Comparison of ENCODE assay signal across 7 mouse cellular contexts in the genomic region with DNA sequence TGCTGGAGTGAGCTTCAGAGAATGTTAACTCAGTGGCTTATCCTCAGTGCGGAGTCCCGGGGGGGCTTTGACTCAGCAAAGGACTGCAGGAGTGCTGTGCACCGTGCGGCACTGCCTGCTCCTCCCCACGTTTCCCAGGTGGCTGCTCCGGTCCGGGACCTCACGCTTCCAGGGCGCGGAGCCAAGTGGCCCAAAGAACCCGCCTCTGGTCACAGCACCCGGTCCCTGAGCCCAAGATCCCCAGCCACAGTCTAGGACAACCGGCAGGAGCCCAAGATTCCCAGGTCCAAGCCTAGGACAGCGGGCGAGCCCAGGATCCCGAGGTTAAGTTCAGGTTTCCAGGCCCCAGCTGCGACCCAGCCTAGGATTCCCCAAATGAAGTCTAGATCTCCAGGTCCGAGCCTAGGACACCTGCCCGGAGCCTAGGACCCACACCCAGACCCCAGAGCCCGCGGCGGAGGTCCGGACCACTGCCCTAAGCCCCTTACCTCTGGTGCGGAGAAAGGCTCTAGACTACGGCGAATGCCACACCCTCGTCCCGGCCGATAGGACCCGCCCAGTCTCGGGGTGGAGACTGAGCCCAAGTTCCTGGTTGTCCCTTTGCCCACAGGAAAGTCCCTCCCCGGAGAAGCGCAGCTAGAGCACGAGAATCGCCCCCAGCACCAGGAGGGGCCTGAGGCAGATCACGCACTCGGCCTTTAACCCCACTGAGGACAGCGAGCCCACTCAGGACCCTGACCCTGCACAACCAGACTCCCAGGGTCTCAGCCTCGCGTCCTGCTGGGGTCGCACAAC. TPM values are rescaled to one million over a fixed set of nuclear protein-coding genes. Genes with fewer than 3 reads are reported as not detected.
DNase-seq lines count a peak whose midpoint lies in the region; ATAC-seq and TF ChIP-seq lines count a peak whose summit lies in the region.

A gene (minus strand): TSS at position 564 of the 795 bp plus-strand sequence.

- no peaks in the 10 kb centered on the region; a peak in 2 of 4 replicates for H3K4me1 ChIP-seq in liver, embryonic 14.5 days (replicated peaks; ENCODE audit: control insufficient read depth in 2 of 2, insufficient read depth in 2 of 2, low read length in 1 of 2)
- H3K4me1 ChIP-seq in thymus, adult 2 months (replicated peaks; ENCODE audit: control insufficient read depth, insufficient read depth, low read length): peaks cover 16% of the 10 kb centered on the region

- POLR2A ChIA-PET in Patski (lab: Charles Lee): interaction anchor here (0.7 to 1.4 kb wide), 2 partner anchors 11 to 31 kb away, joined by 3 to 4 read pairs; no protein-coding TSS in a partner anchor

- intact Hi-C loops in gastrocnemius, postnatal 14 days (cut with DNase I; ENCODE audit: low total_unique reads): no loop called here

- H3K9me3 ChIP-seq in liver, embryonic 14.5 days (ENCODE audit: control insufficient read depth, low read length): no peaks in the 10 kb centered on the region

- ATAC-seq in Patski: peak; percentile 79
- ATAC-seq in liver, embryonic 14.5 days (ENCODE audit: insufficient read depth): peak; percentile 65; the same call in 1 of the 2 replicates

- under 1% methylated on average over 41 of the region's 41 CpGs for WGBS in liver, embryonic 14.5 days (ENCODE audit: insufficient replicate concordance)
- 1% methylated on average over 41 of the region's 41 CpGs for WGBS in thymus, adult 2 months

- no peak for TF ChIP-seq EP300 in liver, embryonic 14.5 days (IDR thresholded peaks at IDR 0.05; ENCODE audit: low read depth)

- TF ChIP-seq CTCF in Patski (IDR thresholded peaks at IDR 0.05): no peak
- no peak for TF ChIP-seq CTCF in liver, embryonic 14.5 days (IDR thresholded peaks at IDR 0.05; ENCODE audit: low read depth)
- no peak for TF ChIP-seq CTCF in thymus, adult 2 months (IDR thresholded peaks at IDR 0.05; ENCODE audit: borderline replicate concordance, control insufficient read depth, extremely low read depth, insufficient read depth, low read length, poor library complexity)

- no peaks in the 10 kb centered on the region for H3K27me3 ChIP-seq in Patski
- peaks cover 11% of the 10 kb centered on the region for H3K27me3 ChIP-seq in liver, embryonic 14.5 days (ENCODE audit: control insufficient read depth, insufficient read depth, low read length)
- H3K27me3 ChIP-seq in thymus, adult 2 months (ENCODE audit: control insufficient read depth, insufficient read depth, low read length): no peaks in the 10 kb centered on the region; the same call in 1 of the 2 replicates

- H3K36me3 ChIP-seq in liver, embryonic 14.5 days (replicated peaks; ENCODE audit: control insufficient read depth, insufficient read depth, low read depth): no peaks in the 10 kb centered on the region
- H3K36me3 ChIP-seq in thymus, adult 2 months (ENCODE audit: control insufficient read depth, insufficient read depth, low read length): no peaks in the 10 kb centered on the region

- DNase-seq in Patski (ENCODE audit: low read depth, low spot score): no peak
- peak; percentile 47 to 60 for DNase-seq in cerebellum, postnatal 10 days
- peak; percentile 86 for DNase-seq in gastrocnemius, postnatal 14 days
- peak; percentile 86 for DNase-seq in induced T-regulatory cell, adult 2 months (ENCODE audit: low read depth)
- DNase-seq in liver, embryonic 14.5 days (ENCODE audit: low read depth in 3 of 3, low spot score in 3 of 3): peak; percentile 35 to 41 (median 40)
- DNase-seq in natural killer cell, adult 2 months (ENCODE audit: low spot score in 2 of 2): peak; percentile 42 to 43
- peak; percentile 66 for DNase-seq in thymus, adult 2 months

- in situ Hi-C loops in Patski (cut with MboI; ENCODE audit: low pct_unique_long_range_greater_than_20kb): loop anchor here (5.0 kb wide), 1 partner anchor 41 kb away; no protein-coding TSS in a partner anchor

- no peak within 1 kb of the TSS for H3K27ac ChIP-seq in liver, embryonic 14.5 days
- H3K27ac ChIP-seq in thymus, adult 2 months (ENCODE audit: control insufficient read depth, insufficient read depth, low read length): no peak within 1 kb of the TSS

- no peak for TF ChIP-seq POLR2A in thymus, adult 2 months (IDR thresholded peaks at IDR 0.05; ENCODE audit: control insufficient read depth, extremely low read depth, insufficient read depth, low read length, poor library complexity)

- H3K4me3 ChIP-seq in liver, embryonic 14.5 days (ENCODE audit: insufficient read depth in 1 of 2, low read depth in 2 of 2, low read length in 2 of 2): peak within 1 kb of the TSS; percentile 58
- H3K4me3 ChIP-seq in thymus, adult 2 months (ENCODE audit: control insufficient read depth, insufficient read depth, low read length): peak within 1 kb of the TSS; percentile 66

- CTCF ChIA-PET in Patski (lab: Charles Lee): no interaction called here

- H3K4me2 ChIP-seq in liver, embryonic 14.5 days (ENCODE audit: low read depth): peak within 1 kb of the TSS; percentile 74

- H3K9ac ChIP-seq in liver, embryonic 14.5 days (replicated peaks): peak within 1 kb of the TSS; percentile 47

RNA-seq across cellular contexts. Expression of the gene that starts here (rescaled TPM):
- 388 TPM for polyA plus RNA-seq in Patski (2021)
- 10 to 100 TPM; 20.4 to 23.1 TPM for total RNA-seq in gastrocnemius, postnatal 14 days (2021)
- polyA plus RNA-seq in liver, embryonic 14.5 days (2012; rRNA removed): 12.7 and 16.4 TPM in 2 replicates
- polyA plus RNA-seq in liver, embryonic 14.5 days (2014; fragmentation: Nextera tagmentation; extraction: Ambion mirVana): 29.4 and 34.5 TPM in 2 replicates
- polyA plus RNA-seq in thymus, adult 2 months (2012; rRNA removed): 21.5 and 27.8 TPM in 2 replicates

Comparison
In these comparisons a context has a peak if more than half of its experiments do, and no peak if none do; other contexts are left out.
1. RNA of the gene that starts here (polyA plus RNA-seq): 388 TPM in Patski (single experiment); 12.7 to 34.5 TPM in liver, embryonic 14.5 days and 21.5 to 27.8 TPM in thymus, adult 2 months; every median in the first group is over 10 times any median in the second.